In the genomic region with DNA sequence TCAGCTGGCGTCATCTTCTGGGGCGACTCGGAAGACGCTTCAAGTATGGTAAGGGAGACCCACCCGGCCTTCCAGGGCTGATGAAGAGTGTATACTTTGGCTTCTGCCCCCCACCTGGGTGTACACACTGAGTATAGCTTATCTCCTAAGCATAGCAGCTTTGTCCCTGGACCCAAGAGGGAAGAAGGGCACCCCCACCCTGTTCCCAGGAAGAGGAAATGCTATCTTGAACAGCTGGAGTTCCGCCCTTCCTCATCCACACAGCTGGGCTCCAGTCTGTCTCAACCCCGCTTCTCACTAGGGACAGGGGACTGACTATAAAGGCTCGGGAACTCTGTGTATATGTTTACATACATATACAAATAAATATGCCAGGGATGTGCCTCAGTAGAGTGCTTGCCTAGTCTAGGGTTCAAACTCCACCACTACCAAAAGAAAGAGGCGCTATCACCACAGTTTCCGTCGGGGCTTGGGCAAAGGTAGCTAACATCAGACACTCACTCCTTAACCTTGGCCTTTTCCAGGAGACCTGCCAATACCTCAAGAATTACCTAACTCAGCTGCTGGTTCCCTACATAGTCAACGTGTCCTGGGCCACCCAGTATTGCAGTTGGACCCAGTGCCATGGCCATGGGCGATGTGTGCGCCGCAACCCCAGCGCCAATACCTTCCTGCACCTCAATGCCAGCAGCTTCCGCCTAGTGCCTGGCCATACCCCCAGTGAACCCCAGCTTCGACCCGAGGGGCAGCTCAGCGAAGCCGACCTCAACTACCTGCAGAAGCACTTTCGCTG, we compare ENCODE assay signal across 8 mouse cellular contexts. TPM values are rescaled to one million over a fixed set of nuclear protein-coding genes. Genes with fewer than 3 reads are reported as not detected.
A peak's percentile ranks its signal among the peaks of the same experiment; 100 is the strongest.
DNase-seq lines count a peak whose midpoint lies in the region; ATAC-seq and TF ChIP-seq lines count a peak whose summit lies in the region.
"Had no signal": no experiment of that assay in that cellular context is flagged by ENCODE, and none has a peak within 500 bp of the region (broad histone marks: within the 10 kb centered on the region; RNA-seq: fewer than 3 reads in every experiment).

No protein-coding gene starts in this region.

- WGBS in midbrain, embryonic 10.5 days, result 95% methylated on average over 22 of the region's 22 CpGs
- WGBS in midbrain, postnatal 0 days, result 93% methylated on average over 22 of the region's 22 CpGs
- 94% methylated on average over 22 of the region's 22 CpGs for WGBS in hindbrain, embryonic 11.5 days
- WGBS in liver, embryonic 15.5 days (ENCODE audit: insufficient replicate concordance), result 68% methylated on average over 22 of the region's 22 CpGs
- 84% methylated on average over 22 of the region's 22 CpGs for WGBS in stomach, embryonic 16.5 days

- intact Hi-C loops in left cerebral cortex, postnatal 4 days (cut with DNase I), result no loop called here

- peaks cover 59% of the 10 kb centered on the region for H3K4me1 ChIP-seq in midbrain, embryonic 10.5 days
- peaks cover 20% of the 10 kb centered on the region for H3K4me1 ChIP-seq in midbrain, postnatal 0 days (ENCODE audit: insufficient read depth, low read length)
- H3K4me1 ChIP-seq in hindbrain, embryonic 11.5 days (replicated peaks; ENCODE audit: control insufficient read depth, insufficient read depth, low read length), result peaks cover 14% of the 10 kb centered on the region
- peaks cover 86% of the 10 kb centered on the region for H3K4me1 ChIP-seq in liver, embryonic 15.5 days (replicated peaks)
- peaks cover 47% of the 10 kb centered on the region for H3K4me1 ChIP-seq in stomach, embryonic 16.5 days (ENCODE audit: control insufficient read depth, insufficient read depth, low read length)

- ATAC-seq in midbrain, postnatal 0 days (ENCODE audit: low FRiP score), result no peak
- ATAC-seq in hindbrain, embryonic 11.5 days (ENCODE audit: low FRiP score), result no peak
- peak; percentile 31 for ATAC-seq in liver, embryonic 15.5 days (ENCODE audit: insufficient read depth)
- no peak for ATAC-seq in stomach, embryonic 16.5 days (ENCODE audit: insufficient read depth, low FRiP score)

- peaks cover 51% of the 10 kb centered on the region for H3K36me3 ChIP-seq in midbrain, embryonic 10.5 days
- peaks cover 15% of the 10 kb centered on the region for H3K36me3 ChIP-seq in midbrain, postnatal 0 days (ENCODE audit: insufficient read depth, low read length)
- peaks cover 25% of the 10 kb centered on the region for H3K36me3 ChIP-seq in hindbrain, embryonic 11.5 days (ENCODE audit: control insufficient read depth, insufficient read depth, low read length)
- H3K36me3 ChIP-seq in liver, embryonic 15.5 days (replicated peaks), result peaks cover 33% of the 10 kb centered on the region
- H3K36me3 ChIP-seq in stomach, embryonic 16.5 days (ENCODE audit: control insufficient read depth, insufficient read depth, low read length), result peaks cover 15% of the 10 kb centered on the region

- H3K27ac ChIP-seq in midbrain, embryonic 10.5 days (replicated peaks), result no peak overlapping the region
- H3K27ac ChIP-seq in midbrain, postnatal 0 days (ENCODE audit: low read depth, low read length), result no peak overlapping the region
- H3K27ac ChIP-seq in hindbrain, embryonic 11.5 days (ENCODE audit: low read depth, low read length), result no peak overlapping the region
- peak overlapping the region; percentile 96 for H3K27ac ChIP-seq in liver, embryonic 15.5 days (replicated peaks)
- H3K27ac ChIP-seq in stomach, embryonic 16.5 days (ENCODE audit: low read length), result peak overlapping the region; percentile 89; the same call in 1 of the 2 replicates

- H3K4me2 ChIP-seq in midbrain, postnatal 0 days (ENCODE audit: low read depth, low read length, poor library complexity, severe bottlenecking), result no peak overlapping the region
- H3K4me2 ChIP-seq in hindbrain, embryonic 11.5 days (replicated peaks; ENCODE audit: low read depth, low read length), result 0 out of 2 replicates have a peak overlapping the region, but pooled peaks have one; percentile 58
- H3K4me2 ChIP-seq in liver, embryonic 15.5 days, result peak overlapping the region; percentile 89
- peak overlapping the region; percentile 90 for H3K4me2 ChIP-seq in stomach, embryonic 16.5 days (ENCODE audit: low read depth, low read length)

- no peak for DNase-seq in midbrain, embryonic 10.5 days (ENCODE audit: low spot score)
- DNase-seq in midbrain, postnatal 0 days (ENCODE audit: low spot score), result no peak
- no peak for DNase-seq in hindbrain, embryonic 11.5 days (ENCODE audit: low spot score)
- DNase-seq in left cerebral cortex, postnatal 4 days, result no peak
- no peak for DNase-seq in layer of hippocampus, postnatal 14 days (ENCODE audit: low spot score in 2 of 2)
- DNase-seq: cerebellum, adult 11-12 months had no signal

- H3K4me3 ChIP-seq in midbrain, embryonic 10.5 days, result peak overlapping the region; percentile 89
- no peak overlapping the region for H3K4me3 ChIP-seq in midbrain, postnatal 0 days (ENCODE audit: low read depth, low read length)
- no peak overlapping the region for H3K4me3 ChIP-seq in hindbrain, embryonic 11.5 days (ENCODE audit: low read depth, low read length)
- H3K4me3 ChIP-seq in liver, embryonic 15.5 days (replicated peaks), result peak overlapping the region; percentile 80
- peak overlapping the region; percentile 92; the same call in 1 of the 2 replicates for H3K4me3 ChIP-seq in stomach, embryonic 16.5 days (replicated peaks; ENCODE audit: low read length)

- H3K9me3 ChIP-seq in midbrain, embryonic 10.5 days (replicated peaks), result 0 out of 2 replicates have a peak, but pooled peaks cover 6% of the 10 kb centered on the region
- H3K9me3 ChIP-seq in midbrain, postnatal 0 days (ENCODE audit: low read length), result no peaks in the 10 kb centered on the region
- no peaks in the 10 kb centered on the region for H3K9me3 ChIP-seq in hindbrain, embryonic 11.5 days (ENCODE audit: control insufficient read depth, low read length)
- H3K9me3 ChIP-seq in liver, embryonic 15.5 days (replicated peaks), result no peaks in the 10 kb centered on the region
- no peaks in the 10 kb centered on the region for H3K9me3 ChIP-seq in stomach, embryonic 16.5 days (replicated peaks; ENCODE audit: control insufficient read depth, low read length)

- TF ChIP-seq CTCF in midbrain, postnatal 0 days (IDR thresholded peaks at IDR 0.05), result no peak

- H3K27me3 ChIP-seq in midbrain, embryonic 10.5 days (ENCODE audit: low read depth, poor library complexity, severe bottlenecking), result no peaks in the 10 kb centered on the region
- H3K27me3 ChIP-seq in midbrain, postnatal 0 days (ENCODE audit: insufficient read depth, low read length), result no peaks in the 10 kb centered on the region
- no peaks in the 10 kb centered on the region for H3K27me3 ChIP-seq in hindbrain, embryonic 11.5 days (ENCODE audit: control insufficient read depth, insufficient read depth, low read length)
- H3K27me3 ChIP-seq in liver, embryonic 15.5 days, result no peaks in the 10 kb centered on the region
- no peaks in the 10 kb centered on the region for H3K27me3 ChIP-seq in stomach, embryonic 16.5 days (ENCODE audit: control insufficient read depth, insufficient read depth, low read length)

- H3K9ac ChIP-seq in midbrain, postnatal 0 days (replicated peaks; ENCODE audit: low read length, poor library complexity, severe bottlenecking), result no peak overlapping the region
- no peak overlapping the region for H3K9ac ChIP-seq in hindbrain, embryonic 11.5 days (ENCODE audit: low read depth, low read length)
- peak overlapping the region; percentile 81 for H3K9ac ChIP-seq in liver, embryonic 15.5 days
- H3K9ac ChIP-seq in stomach, embryonic 16.5 days (ENCODE audit: low read length), result 0 out of 2 replicates have a peak overlapping the region, but pooled peaks have one; percentile 8

RNA-seq across cellular contexts. Expression of a gene that starts 4.0 kb away (rescaled TPM):
- polyA plus RNA-seq in midbrain, embryonic 10.5 days (2016; fragmentation: Nextera tagmentation; extraction: Ambion mirVana), result 143 and 150 TPM in 2 replicates
- total RNA-seq in midbrain, postnatal 0 days (2014; rRNA removed), result 65.3 and 65.4 TPM in 2 replicates
- polyA plus RNA-seq in midbrain, postnatal 0 days (2015; fragmentation: Nextera tagmentation; extraction: Ambion mirVana), result 42.7 and 47.9 TPM in 2 replicates
- 116 and 123 TPM in 2 replicates for polyA plus RNA-seq in hindbrain, embryonic 11.5 days (2014; fragmentation: Nextera tagmentation; extraction: Ambion mirVana)
- 48.8 and 56.3 TPM in 2 replicates for polyA plus RNA-seq in liver, embryonic 15.5 days (2015; fragmentation: Nextera tagmentation; extraction: Ambion mirVana)
- polyA plus RNA-seq in stomach, embryonic 16.5 days (2015; fragmentation: Nextera tagmentation; extraction: Ambion mirVana), result 85.2 and 91.6 TPM in 2 replicates
- 10 to 100 TPM; 20.8 to 28.4 TPM for total RNA-seq in left cerebral cortex, postnatal 4 days (2021)
- 10 to 100 TPM; 14.6 to 16.8 TPM for total RNA-seq in layer of hippocampus, postnatal 14 days (2021)

RNA-seq across cellular contexts. Expression of a gene that starts 5.0 kb away (rescaled TPM):
- polyA plus RNA-seq in midbrain, embryonic 10.5 days (2016; fragmentation: Nextera tagmentation; extraction: Ambion mirVana), result 6.8 and 9.3 TPM in 2 replicates
- total RNA-seq in midbrain, postnatal 0 days (2014; rRNA removed), result 2.4 and 3.5 TPM in 2 replicates
- polyA plus RNA-seq in midbrain, postnatal 0 days (2015; fragmentation: Nextera tagmentation; extraction: Ambion mirVana), result 2.5 and 2.9 TPM in 2 replicates
- 3.6 and 4.4 TPM in 2 replicates for polyA plus RNA-seq in hindbrain, embryonic 11.5 days (2014; fragmentation: Nextera tagmentation; extraction: Ambion mirVana)
- 3.2 and 4.2 TPM in 2 replicates for polyA plus RNA-seq in liver, embryonic 15.5 days (2015; fragmentation: Nextera tagmentation; extraction: Ambion mirVana)
- 14.9 and 16.8 TPM in 2 replicates for polyA plus RNA-seq in stomach, embryonic 16.5 days (2015; fragmentation: Nextera tagmentation; extraction: Ambion mirVana)
- 1 to 10 TPM; 3.8 to 4.1 TPM for total RNA-seq in left cerebral cortex, postnatal 4 days (2021)
- total RNA-seq in layer of hippocampus, postnatal 14 days (2021), result 1 to 10 TPM; 4.8 to 6.3 TPM

RNA-seq across cellular contexts. Expression of a gene that starts 7.0 kb away (rescaled TPM):
- 17.6 and 18.2 TPM in 2 replicates for polyA plus RNA-seq in midbrain, embryonic 10.5 days (2016; fragmentation: Nextera tagmentation; extraction: Ambion mirVana)
- 22.7 and 35.4 TPM in 2 replicates for total RNA-seq in midbrain, postnatal 0 days (2014; rRNA removed)
- polyA plus RNA-seq in midbrain, postnatal 0 days (2015; fragmentation: Nextera tagmentation; extraction: Ambion mirVana), result 20.4 and 24.4 TPM in 2 replicates
- polyA plus RNA-seq in hindbrain, embryonic 11.5 days (2014; fragmentation: Nextera tagmentation; extraction: Ambion mirVana), result 10.5 and 11.3 TPM in 2 replicates
- polyA plus RNA-seq in liver, embryonic 15.5 days (2015; fragmentation: Nextera tagmentation; extraction: Ambion mirVana), result 12.3 and 12.8 TPM in 2 replicates
- 17.4 and 20.4 TPM in 2 replicates for polyA plus RNA-seq in stomach, embryonic 16.5 days (2015; fragmentation: Nextera tagmentation; extraction: Ambion mirVana)
- 10 to 100 TPM; 11.9 to 13.0 TPM for total RNA-seq in left cerebral cortex, postnatal 4 days (2021)
- 10 to 100 TPM in 1 of 2 experiments, 1 to 10 TPM in 1; 9.5 to 10.0 TPM for total RNA-seq in layer of hippocampus, postnatal 14 days (2021)

RNA-seq across cellular contexts. Expression of a gene that starts 8.7 kb away (rescaled TPM):
- 79.2 and 84.3 TPM in 2 replicates for polyA plus RNA-seq in midbrain, embryonic 10.5 days (2016; fragmentation: Nextera tagmentation; extraction: Ambion mirVana)
- total RNA-seq in midbrain, postnatal 0 days (2014; rRNA removed), result 136 and 142 TPM in 2 replicates
- polyA plus RNA-seq in midbrain, postnatal 0 days (2015; fragmentation: Nextera tagmentation; extraction: Ambion mirVana), result 132 and 137 TPM in 2 replicates
- 88.2 and 92.4 TPM in 2 replicates for polyA plus RNA-seq in hindbrain, embryonic 11.5 days (2014; fragmentation: Nextera tagmentation; extraction: Ambion mirVana)
- 34.1 and 36.1 TPM in 2 replicates for polyA plus RNA-seq in liver, embryonic 15.5 days (2015; fragmentation: Nextera tagmentation; extraction: Ambion mirVana)
- polyA plus RNA-seq in stomach, embryonic 16.5 days (2015; fragmentation: Nextera tagmentation; extraction: Ambion mirVana), result 35.0 and 38.2 TPM in 2 replicates
- total RNA-seq in left cerebral cortex, postnatal 4 days (2021), result 10 to 100 TPM; 65.4 to 66.9 TPM
- total RNA-seq in layer of hippocampus, postnatal 14 days (2021), result 10 to 100 TPM; 63.0 to 64.1 TPM

RNA-seq across cellular contexts. Expression of a gene that starts 8.9 kb away (rescaled TPM):
- 0.62 and 0.96 TPM in 2 replicates for polyA plus RNA-seq in midbrain, embryonic 10.5 days (2016; fragmentation: Nextera tagmentation; extraction: Ambion mirVana)
- 1.1 and 4.3 TPM in 2 replicates for total RNA-seq in midbrain, postnatal 0 days (2014; rRNA removed)
- 1.8 and 2.2 TPM in 2 replicates for polyA plus RNA-seq in midbrain, postnatal 0 days (2015; fragmentation: Nextera tagmentation; extraction: Ambion mirVana)
- polyA plus RNA-seq in hindbrain, embryonic 11.5 days (2014; fragmentation: Nextera tagmentation; extraction: Ambion mirVana), result 0.18 and 0.39 TPM in 2 replicates
- 0.64 TPM in 2 replicates for polyA plus RNA-seq in liver, embryonic 15.5 days (2015; fragmentation: Nextera tagmentation; extraction: Ambion mirVana)
- polyA plus RNA-seq in stomach, embryonic 16.5 days (2015; fragmentation: Nextera tagmentation; extraction: Ambion mirVana), result 1.4 and 1.9 TPM in 2 replicates
- 1 to 10 TPM; 1.5 to 2.1 TPM for total RNA-seq in left cerebral cortex, postnatal 4 days (2021)
- total RNA-seq in layer of hippocampus, postnatal 14 days (2021), result 1 to 10 TPM in 1 of 2 experiments, under 1 TPM in 1; 0.95 to 1.5 TPM

Comparison
In these comparisons a context has a peak if more than half of its experiments do, and no peak if none do; other contexts are left out.
1. H3K4me3 ChIP-seq: peak in midbrain, embryonic 10.5 days (single experiment), liver, embryonic 15.5 days (single experiment) and stomach, embryonic 16.5 days (single experiment); none in midbrain, postnatal 0 days (single experiment) and hindbrain, embryonic 11.5 days (single experiment).
2. H3K27ac ChIP-seq: peak in liver, embryonic 15.5 days (single experiment) and stomach, embryonic 16.5 days (single experiment); none in midbrain, embryonic 10.5 days (single experiment), midbrain, postnatal 0 days (single experiment) and hindbrain, embryonic 11.5 days (single experiment).
3. H3K9ac ChIP-seq: peak in liver, embryonic 15.5 days (single experiment) and stomach, embryonic 16.5 days (single experiment); none in midbrain, postnatal 0 days (single experiment) and hindbrain, embryonic 11.5 days (single experiment).